Mouse (Mus musculus) embryonic facial prominence, embryonic 15.5 days (tissue): ENCODE data around the gene Plcb4. TPM values are rescaled to one million over a fixed set of nuclear protein-coding genes. Genes with fewer than 3 reads are reported as not detected.
A peak's percentile ranks its signal among the peaks of the same experiment; 100 is the strongest.
"Not testable (repeated sequence)": the region's sequence is repeated elsewhere in the genome, so short reads cannot be mapped to it uniquely, and the experiment has no call there.

Source experiments
- ATAC-seq: fragments of 200-750 bp; cut with Nextera tagmentation; 2 replicates; pipeline ENCODE4 v1.8.0; 2017; ENCODE audit warnings: low read depth, moderate TSS enrichment; ENCODE audit not compliant: insufficient number of reproducible peaks, low FRiP score, low TSS enrichment
- H3K27ac ChIP-seq: fragments of 300-500 bp; sonication (generic); replicated peaks from 2 replicates; pipeline ENCODE4 v1.5.1; 2015; ENCODE audit warnings: mild to moderate bottlenecking, inconsistent platforms
- H3K27me3 ChIP-seq: fragments of 300-500 bp; sonication (generic); 2 replicates; pipeline ENCODE4 v1.6.1; 2015; ENCODE audit warnings: inconsistent platforms
- H3K36me3 ChIP-seq: fragments of 300-500 bp; sonication (generic); 2 replicates; pipeline ENCODE4 v1.6.1; 2015; ENCODE audit warnings: mild to moderate bottlenecking, inconsistent platforms
- H3K4me1 ChIP-seq: fragments of 300-500 bp; sonication (generic); 2 replicates; pipeline ENCODE4 v1.6.1; 2015; ENCODE audit warnings: inconsistent platforms
- H3K4me2 ChIP-seq: fragments of 300-500 bp; sonication (generic); replicated peaks from 2 replicates; pipeline ENCODE4 v1.6.1; 2015; ENCODE audit warnings: mild to moderate bottlenecking, inconsistent platforms
- H3K4me3 ChIP-seq: fragments of 300-500 bp; sonication (generic); replicated peaks from 2 replicates; pipeline ENCODE4 v1.5.1; 2015; ENCODE audit warnings: mild to moderate bottlenecking, inconsistent platforms
- H3K9ac ChIP-seq: fragments of 300-500 bp; sonication (generic); 2 replicates; pipeline ENCODE4 v1.6.1; 2015; ENCODE audit warnings: inconsistent platforms
- H3K9me3 ChIP-seq: fragments of 300-500 bp; sonication (generic); replicated peaks from 2 replicates; pipeline ENCODE4 v1.6.1; 2016; ENCODE audit warnings: inconsistent platforms
- WGBS: fragments of 180-500 bp; shearing (Covaris S2); methylation state at CpG from one replicate; pipeline ENCODE4 v1.1.7; 2015; 5-methylcytosine and 5-hydroxymethylcytosine counted together
- polyA plus RNA-seq: library from polyadenylated mRNA; unstranded; fragments of >200 nt; fragmentation: Nextera tagmentation; extraction: Ambion mirVana; gene quantifications from 2 replicates; pipeline ENCODE4 v1.2.1, GENCODE M21; 2015

The Plcb4 gene
- polyA plus RNA-seq, 1 experiment from 2014 or later, result 20.6 TPM

DNA sequence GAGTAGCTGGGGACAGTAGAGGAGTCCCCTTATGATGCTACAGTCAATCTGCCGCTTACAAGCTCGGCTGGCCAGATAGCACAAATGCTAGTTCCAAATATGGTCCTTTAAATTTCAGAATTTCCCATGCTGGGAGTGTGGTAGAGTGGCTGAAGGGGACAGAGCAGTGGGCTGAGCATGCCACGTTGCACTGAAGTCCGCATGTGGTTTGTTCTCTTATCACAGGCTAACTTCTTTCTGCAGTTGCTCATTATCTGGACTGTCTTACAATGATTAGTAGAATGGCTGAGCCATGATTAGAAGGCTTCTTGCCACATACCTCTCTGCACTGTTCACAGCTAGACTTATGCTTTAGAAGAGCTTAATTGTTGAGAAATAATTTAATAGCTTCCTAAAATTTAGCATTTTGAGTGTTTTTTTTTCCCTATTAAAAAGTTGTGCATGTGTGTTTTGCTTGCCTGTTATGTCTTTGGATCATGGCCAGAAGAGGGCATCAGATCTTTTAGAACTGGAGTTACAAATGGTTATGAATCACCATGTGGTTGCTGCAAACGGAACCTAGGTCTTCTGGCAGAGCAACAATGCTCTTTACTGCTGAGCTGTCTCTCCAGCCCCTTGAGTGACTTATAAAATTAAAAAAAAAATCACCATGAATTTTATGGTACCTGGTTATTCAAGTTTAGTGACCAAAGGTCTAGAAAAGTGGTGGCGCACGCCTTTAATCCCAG lies 42.0 kb downstream of the Plcb4 start:
- no peak for ATAC-seq
- no peak overlapping the region for H3K4me3 ChIP-seq
- no peaks in the 10 kb centered on the region for H3K4me1 ChIP-seq
- H3K9ac ChIP-seq, result no peak overlapping the region
- H3K9me3 ChIP-seq, result no peaks in the 10 kb centered on the region
- H3K27ac ChIP-seq, result no peak overlapping the region
- WGBS, result 86% methylated on average over 7 of the region's 7 CpGs
- H3K27me3 ChIP-seq, result no peaks in the 10 kb centered on the region
- no peak overlapping the region for H3K4me2 ChIP-seq
- H3K36me3 ChIP-seq, result no peaks in the 10 kb centered on the region

DNA sequence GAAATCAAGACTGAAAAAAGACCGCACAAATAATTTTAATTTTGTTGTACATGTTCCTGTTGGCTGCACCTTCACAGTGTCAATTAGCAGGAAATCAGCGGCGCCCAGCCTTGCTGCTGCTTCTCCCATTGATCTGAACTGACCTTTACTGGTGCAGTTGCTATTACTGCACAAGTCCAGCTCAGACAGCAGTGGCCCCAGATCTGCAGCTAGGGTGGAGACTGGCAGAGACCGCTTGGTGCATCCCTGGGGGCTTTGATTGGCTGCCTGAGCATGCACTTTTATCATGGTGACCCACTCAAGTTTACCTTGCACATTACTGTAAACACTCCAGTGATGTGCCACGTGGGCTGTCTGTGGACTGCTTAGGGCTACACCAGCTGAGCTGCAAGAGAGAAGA lies 45.9 kb downstream of the Plcb4 start:
- Histone ChIP-seq H3K4me3 (no peak overlapping the region), H3K27me3 (no peaks in the 10 kb centered on the region), H3K27ac (no peak overlapping the region), H3K9me3 (no peaks in the 10 kb centered on the region), H3K4me1 (0 out of 2 replicates have a peak, but pooled peaks cover 5% of the 10 kb centered on the region), H3K36me3 (no peaks in the 10 kb centered on the region), H3K4me2 (no peak overlapping the region), H3K9ac (no peak overlapping the region)
- WGBS, result 90% methylated on average over 5 of the region's 5 CpGs
- ATAC-seq, result no peak

DNA sequence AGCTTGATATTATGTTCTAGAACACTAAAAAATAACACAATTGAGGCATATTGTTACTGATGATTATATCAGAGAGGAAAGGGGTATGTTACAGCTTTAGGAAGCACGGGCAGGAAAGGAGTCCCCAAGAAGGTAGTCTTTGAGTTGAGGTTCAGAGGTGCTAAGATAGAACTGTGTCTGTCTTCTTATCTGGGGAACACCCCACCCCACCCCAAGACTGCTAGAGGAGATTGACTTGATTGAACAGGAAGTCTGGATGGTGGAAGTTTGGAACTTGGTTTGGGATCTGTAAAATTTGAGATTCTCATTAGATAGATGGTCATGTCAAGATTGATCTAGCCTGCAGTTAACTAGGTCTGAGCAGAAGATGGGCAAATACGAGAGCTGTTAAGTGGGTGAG lies 48.5 kb downstream of the Plcb4 start:
- Histone ChIP-seq H3K9ac (no peak overlapping the region), H3K27me3 (no peaks in the 10 kb centered on the region), H3K9me3 (no peaks in the 10 kb centered on the region), H3K36me3 (no peaks in the 10 kb centered on the region), H3K4me3 (no peak overlapping the region), H3K4me2 (no peak overlapping the region), H3K27ac (no peak overlapping the region), H3K4me1 (peaks cover 15% of the 10 kb centered on the region)
- ATAC-seq, result no peak
- 89% methylated on average over 2 of the region's 2 CpGs for WGBS

DNA sequence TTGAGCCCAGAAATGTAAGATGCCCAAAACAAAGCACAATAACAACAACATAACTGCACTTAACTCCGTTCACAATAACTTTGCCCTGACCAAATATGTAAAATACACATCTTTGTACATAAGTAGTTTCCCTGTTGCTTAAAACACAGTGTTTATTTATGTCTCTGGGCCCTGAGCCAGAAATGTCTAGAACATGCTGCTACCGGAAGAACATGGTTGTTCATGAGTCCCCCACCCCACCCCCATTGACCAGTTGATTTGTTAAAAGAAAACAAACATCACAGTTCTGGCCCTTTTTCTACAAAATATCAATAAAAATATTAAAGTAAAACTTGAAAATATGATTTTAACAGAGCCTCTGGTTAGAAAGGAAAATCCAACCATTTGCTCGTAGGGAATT lies 49.6 kb downstream of the Plcb4 start:
- Histone ChIP-seq H3K36me3 (no peaks in the 10 kb centered on the region), H3K4me3 (no peak overlapping the region), H3K4me1 (peaks cover 15% of the 10 kb centered on the region), H3K27ac (no peak overlapping the region), H3K9me3 (no peaks in the 10 kb centered on the region), H3K27me3 (no peaks in the 10 kb centered on the region), H3K4me2 (no peak overlapping the region), H3K9ac (no peak overlapping the region)
- no peak for ATAC-seq
- WGBS, result 48% methylated on average over 3 of the region's 3 CpGs

DNA sequence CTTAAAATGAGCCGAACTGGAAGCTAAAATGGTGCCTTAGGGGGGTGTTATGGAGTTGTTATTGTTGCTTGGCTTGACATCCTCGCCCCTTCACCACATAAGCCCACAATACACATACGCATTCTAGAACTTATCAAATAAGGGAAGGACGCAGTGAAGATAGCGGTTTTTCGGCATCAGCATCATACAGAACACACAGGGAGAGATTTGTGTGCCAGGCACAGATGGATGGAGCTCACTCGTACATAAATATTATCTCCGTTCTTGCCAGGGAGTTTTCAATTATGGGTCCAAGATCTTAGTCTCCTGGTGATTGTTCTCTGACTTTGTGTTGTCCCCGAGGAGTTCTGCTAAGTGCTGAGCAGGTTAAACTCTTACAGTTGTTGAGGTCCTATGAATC lies 50.0 kb downstream of the Plcb4 start:
- Histone ChIP-seq H3K36me3 (no peaks in the 10 kb centered on the region), H3K27me3 (no peaks in the 10 kb centered on the region), H3K4me2 (no peak overlapping the region), H3K9ac (no peak overlapping the region), H3K4me1 (peaks cover 15% of the 10 kb centered on the region), H3K9me3 (no peaks in the 10 kb centered on the region), H3K4me3 (no peak overlapping the region), H3K27ac (no peak overlapping the region)
- WGBS, result 79% methylated on average over 9 of the region's 9 CpGs
- ATAC-seq, result no peak

DNA sequence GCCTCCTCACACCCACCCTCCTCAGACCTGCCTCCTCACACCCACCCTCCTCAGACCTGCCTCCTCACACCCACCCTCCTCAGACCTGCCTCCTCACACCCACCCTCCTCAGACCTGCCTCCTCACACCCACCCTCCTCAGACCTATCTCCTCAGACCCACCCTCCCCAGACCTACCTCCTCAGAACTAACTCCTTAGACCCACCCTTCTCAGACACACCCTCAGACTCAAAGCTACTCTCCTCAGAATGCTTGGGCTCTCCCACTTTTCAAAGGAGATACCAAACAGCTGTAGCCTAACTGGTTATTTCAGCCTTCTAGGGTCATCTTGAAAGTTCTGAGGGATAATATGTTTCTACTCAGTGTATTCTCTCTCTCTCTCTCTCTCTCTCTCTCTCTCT lies 50.9 kb downstream of the Plcb4 start:
- not testable (repeated sequence) for H3K9ac ChIP-seq, H3K36me3 ChIP-seq, H3K27me3 ChIP-seq, H3K9me3 ChIP-seq, ATAC-seq, H3K4me2 ChIP-seq, H3K27ac ChIP-seq, H3K4me3 ChIP-seq
- peaks cover 15% of the 10 kb centered on the region for H3K4me1 ChIP-seq

DNA sequence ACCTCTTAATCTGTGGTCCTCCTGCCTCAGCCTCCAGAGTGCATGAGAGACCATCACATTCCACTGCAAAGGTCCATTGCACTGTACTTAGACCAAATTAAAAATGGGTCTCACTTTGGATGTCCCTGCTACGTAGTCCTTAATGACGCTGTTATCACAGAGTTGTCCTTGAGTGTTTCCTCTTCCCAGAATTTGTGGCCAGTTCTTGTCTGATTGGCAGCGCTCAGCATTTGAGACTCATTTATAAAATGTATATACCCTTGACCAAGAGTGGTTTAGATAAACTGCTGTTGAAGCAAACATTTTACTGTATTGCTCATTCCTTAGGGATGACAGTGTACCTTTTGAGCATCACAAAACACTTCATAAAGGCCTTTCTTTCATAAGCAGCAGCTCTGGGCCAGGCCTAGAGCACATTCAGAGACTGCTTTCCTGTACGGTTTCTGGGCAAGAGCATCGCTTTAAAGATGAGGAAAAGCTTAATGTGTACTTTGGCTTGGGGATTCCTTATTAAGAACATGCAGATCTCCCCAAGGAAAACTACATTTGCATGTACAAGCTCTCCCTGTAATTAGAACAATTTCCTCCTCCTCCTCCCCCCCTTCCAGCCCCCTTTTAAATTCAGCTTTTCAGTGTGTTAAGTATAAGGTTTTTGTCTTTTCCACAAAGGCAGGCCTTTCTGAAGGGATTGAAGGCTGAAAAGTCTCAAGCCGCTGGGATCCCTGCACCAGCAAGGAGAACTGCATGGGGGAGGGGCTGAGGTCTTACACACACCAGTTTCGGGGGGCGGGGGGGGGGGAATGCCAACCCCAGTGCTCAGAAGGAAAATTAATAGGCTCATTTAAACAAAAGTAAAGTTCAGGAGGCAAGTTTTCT lies 52.5 kb downstream of the Plcb4 start:
- peak overlapping the region; percentile 29 for H3K27ac ChIP-seq
- H3K36me3 ChIP-seq, result no peaks in the 10 kb centered on the region
- 32% methylated on average over 8 of the region's 8 CpGs for WGBS
- no peaks in the 10 kb centered on the region for H3K9me3 ChIP-seq
- peak overlapping the region; percentile 27 for H3K4me2 ChIP-seq
- no peak overlapping the region for H3K9ac ChIP-seq
- H3K4me3 ChIP-seq, result no peak overlapping the region
- H3K27me3 ChIP-seq, result no peaks in the 10 kb centered on the region
- peaks cover 15% of the 10 kb centered on the region for H3K4me1 ChIP-seq
- peak; percentile 41; the same call in 1 of the 2 replicates for ATAC-seq

DNA sequence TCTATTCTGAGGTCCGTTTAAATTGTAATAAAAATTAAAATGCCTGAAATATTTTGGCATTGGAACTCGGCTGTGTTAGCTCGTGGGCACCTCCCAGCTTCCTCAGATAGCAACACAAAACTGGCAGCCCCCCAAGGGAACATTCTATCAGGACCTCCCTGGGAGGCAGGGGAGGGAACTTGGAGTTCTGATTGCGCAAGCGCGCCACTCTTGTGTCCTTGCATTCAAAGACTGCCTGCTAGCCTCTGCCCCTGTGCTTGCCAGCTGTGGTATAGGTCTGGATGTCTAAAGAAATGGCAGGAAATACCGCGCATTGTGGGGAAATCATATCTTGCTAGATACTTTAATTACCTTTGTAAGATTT lies 53.1 kb downstream of the Plcb4 start:
- Histone ChIP-seq H3K9ac (no peak overlapping the region), H3K4me3 (no peak overlapping the region), H3K4me1 (peaks cover 15% of the 10 kb centered on the region), H3K9me3 (no peaks in the 10 kb centered on the region), H3K4me2 (peak overlapping the region; percentile 27), H3K27me3 (no peaks in the 10 kb centered on the region), H3K27ac (0 out of 2 replicates have a peak overlapping the region, but pooled peaks have one; percentile 29), H3K36me3 (no peaks in the 10 kb centered on the region)
- peak; percentile 37; the same call in 1 of the 2 replicates for ATAC-seq
- WGBS, result 9% methylated on average over 8 of the region's 8 CpGs

DNA sequence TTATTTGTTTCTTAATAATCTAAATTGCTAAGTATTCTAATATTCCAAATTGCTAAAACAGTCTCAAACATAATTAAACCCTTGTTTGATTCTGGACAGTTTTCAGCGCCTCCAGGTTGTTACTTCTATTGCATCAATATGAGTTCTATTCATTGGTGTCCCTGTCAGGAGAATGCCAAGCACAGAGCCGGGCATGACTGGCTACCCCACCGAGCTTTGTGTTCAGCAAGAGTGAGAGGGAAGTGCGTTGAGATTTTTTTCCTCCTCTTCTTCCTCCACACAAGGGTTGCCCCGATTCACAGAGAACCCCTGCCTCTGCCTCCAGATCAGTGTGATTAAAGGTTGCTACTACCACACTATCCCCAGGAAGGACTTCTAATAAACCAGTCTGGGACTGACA lies 53.5 kb downstream of the Plcb4 start:
- Histone ChIP-seq H3K27me3 (no peaks in the 10 kb centered on the region), H3K9me3 (no peaks in the 10 kb centered on the region), H3K4me1 (peaks cover 18% of the 10 kb centered on the region), H3K4me2 (no peak overlapping the region), H3K9ac (no peak overlapping the region), H3K4me3 (no peak overlapping the region), H3K27ac (no peak overlapping the region), H3K36me3 (no peaks in the 10 kb centered on the region)
- 39% methylated on average over 5 of the region's 5 CpGs for WGBS
- ATAC-seq, result no peak

DNA sequence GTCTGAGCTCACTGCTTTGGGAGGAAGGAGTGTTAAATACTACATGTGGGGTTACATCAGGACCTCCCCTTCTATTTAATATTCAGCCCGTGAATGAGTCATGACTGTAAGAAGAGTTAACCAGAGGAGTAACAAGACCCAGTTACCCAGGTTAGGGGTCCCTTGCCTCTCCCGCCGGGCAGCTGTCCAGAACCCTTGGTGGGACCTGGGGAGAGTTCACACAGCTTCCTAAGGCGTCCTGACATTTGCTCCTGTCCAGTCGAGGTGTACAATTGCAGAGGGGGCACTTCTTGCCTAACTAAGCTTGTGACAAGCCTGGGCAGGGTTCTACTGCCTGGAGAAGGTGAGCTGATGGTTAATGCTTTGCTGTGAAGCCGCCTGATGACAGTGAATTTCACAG lies 54.1 kb downstream of the Plcb4 start:
- ATAC-seq, result no peak
- Histone ChIP-seq H3K4me2 (no peak overlapping the region), H3K36me3 (no peaks in the 10 kb centered on the region), H3K4me3 (no peak overlapping the region), H3K27ac (no peak overlapping the region), H3K27me3 (no peaks in the 10 kb centered on the region), H3K9ac (no peak overlapping the region), H3K9me3 (no peaks in the 10 kb centered on the region), H3K4me1 (peaks cover 22% of the 10 kb centered on the region)
- 57% methylated on average over 6 of the region's 6 CpGs for WGBS

DNA sequence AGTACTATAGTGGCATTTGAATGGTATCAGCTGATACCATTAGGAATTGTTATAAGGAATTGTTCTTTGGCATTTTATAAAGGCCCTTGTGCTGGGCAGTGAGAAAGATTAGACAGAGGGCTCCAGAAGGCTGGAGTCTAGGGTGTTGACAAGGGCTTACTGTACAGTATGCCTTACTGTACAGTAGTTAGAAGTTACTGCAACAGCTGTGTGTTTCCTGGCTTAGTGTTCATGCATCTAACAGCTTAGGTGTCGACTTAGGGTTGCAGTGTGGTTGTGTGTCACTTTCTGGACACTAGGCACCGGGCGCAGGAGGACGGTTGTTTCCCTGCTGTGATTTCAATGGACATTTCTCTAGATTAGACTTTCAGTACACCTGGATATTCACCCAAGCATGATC lies 57.4 kb downstream of the Plcb4 start:
- no peak overlapping the region for H3K4me2 ChIP-seq
- no peak for ATAC-seq
- no peaks in the 10 kb centered on the region for H3K36me3 ChIP-seq
- no peak overlapping the region for H3K27ac ChIP-seq
- H3K4me3 ChIP-seq, result no peak overlapping the region
- H3K9ac ChIP-seq, result no peak overlapping the region
- H3K4me1 ChIP-seq, result peaks cover 16% of the 10 kb centered on the region
- no peaks in the 10 kb centered on the region for H3K9me3 ChIP-seq
- no peaks in the 10 kb centered on the region for H3K27me3 ChIP-seq
- WGBS, result 85% methylated on average over 4 of the region's 4 CpGs
